In the genomic region with DNA sequence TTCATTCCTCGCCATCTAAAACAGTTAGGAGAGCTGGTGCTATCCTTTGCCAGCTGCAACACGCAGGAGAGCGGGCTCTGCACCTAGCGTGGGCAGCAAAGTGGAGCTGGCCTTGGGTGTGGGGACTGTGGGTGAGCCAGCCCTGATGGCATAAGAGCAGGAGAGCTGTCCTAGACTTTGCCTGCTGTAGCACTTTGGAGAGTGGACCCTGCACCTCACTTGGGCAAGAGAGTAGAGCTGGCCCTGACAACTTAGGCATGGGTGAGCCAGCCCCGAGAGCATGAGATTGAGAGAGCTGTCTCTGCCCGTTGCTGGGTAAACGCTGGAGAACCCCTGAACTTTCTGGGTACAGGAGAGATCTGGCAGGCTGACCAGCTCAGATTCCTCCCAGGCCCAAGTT, we compare ENCODE assay signal across 25 mouse cellular contexts.
"Had no signal": no experiment of that assay in that cellular context is flagged by ENCODE, and none has a peak within 500 bp of the region (broad histone marks: within the 10 kb centered on the region; RNA-seq: fewer than 3 reads in every experiment).

No protein-coding gene starts in this region.

- H3K4me2 ChIP-seq: limb, embryonic 13.5 days; liver, embryonic 12.5 days; liver, embryonic 15.5 days; lung, embryonic 15.5 days; midbrain, embryonic 11.5 days; midbrain, embryonic 15.5 days; neural tube, embryonic 12.5 days; neural tube, embryonic 15.5 days had no signal

- H3K27ac ChIP-seq: layer of hippocampus, adult 2 months; limb, embryonic 10.5 days; limb, embryonic 13.5 days; liver, embryonic 12.5 days; liver, embryonic 15.5 days; lung, embryonic 15.5 days; midbrain, embryonic 15.5 days; neural tube, embryonic 12.5 days; neural tube, embryonic 15.5 days; stomach, postnatal 0 days had no signal

- ATAC-seq: inflammation-experienced regulatory T-cells, adult 6 months; intestine, embryonic 16.5 days; liver, embryonic 12.5 days; midbrain, embryonic 15.5 days had no signal

- H3K36me3 ChIP-seq: limb, embryonic 10.5 days; limb, embryonic 13.5 days; liver, embryonic 12.5 days; liver, embryonic 15.5 days; lung, embryonic 15.5 days; midbrain, embryonic 15.5 days; neural tube, embryonic 12.5 days; neural tube, embryonic 15.5 days had no signal

- H3K9ac ChIP-seq: limb, embryonic 13.5 days; liver, embryonic 12.5 days; liver, embryonic 15.5 days; lung, embryonic 15.5 days; midbrain, embryonic 15.5 days; neural tube, embryonic 12.5 days; neural tube, embryonic 15.5 days had no signal

- H3K4me3 ChIP-seq: layer of hippocampus, adult 2 months; limb, embryonic 10.5 days; limb, embryonic 13.5 days; liver, embryonic 12.5 days; liver, embryonic 15.5 days; lung, embryonic 15.5 days; megakaryocyte, embryonic 14.5 days; midbrain, embryonic 15.5 days; neural tube, embryonic 12.5 days; neural tube, embryonic 15.5 days had no signal

- H3K27me3 ChIP-seq: liver, embryonic 12.5 days; liver, embryonic 15.5 days; lung, embryonic 15.5 days; megakaryocyte, embryonic 14.5 days; midbrain, embryonic 15.5 days; neural tube, embryonic 12.5 days; neural tube, embryonic 15.5 days had no signal

- H3K4me1 ChIP-seq: liver, embryonic 12.5 days; liver, embryonic 15.5 days; lung, embryonic 15.5 days; megakaryocyte, embryonic 14.5 days had no signal

- DNase-seq: layer of hippocampus, adult 9-11 months; liver; lung, adult 18-20 months; lung, postnatal 10 days; lung, postnatal 36 days; right cerebral cortex, adult 18-20 months; right cerebral cortex, postnatal 14 days; right cerebral cortex, postnatal 4 days; thymus, adult 2 months; thymus, postnatal 14 days; thymus, postnatal 4 days had no signal

- H3K9me3 ChIP-seq: limb, embryonic 10.5 days; limb, embryonic 13.5 days; liver, embryonic 12.5 days; liver, embryonic 15.5 days; lung, embryonic 15.5 days; megakaryocyte, embryonic 14.5 days; midbrain, embryonic 15.5 days; neural tube, embryonic 12.5 days; neural tube, embryonic 15.5 days had no signal
